Mouse (Mus musculus) embryonic stem cell, embryonic (primary cell): Measurements from ENCODE around the gene Kcnip1.

Experiments used
- CTCF ChIA-PET, 4 experiments: fragments of 300-600 bp in 2 of 4; fragments of 350-600 bp in 2 of 4; sonication (Branson Sonifier 250); formaldehyde crosslinking; loops; one replicate each; lab custom pipeline; 2022; ENCODE audit warnings: inconsistent platforms in 2 of 4; lab: Charles Lee
- POLR2A ChIA-PET, 4 experiments: fragments of 300-600 bp in 2 of 4; fragments of 350-600 bp in 2 of 4; sonication (Branson Sonifier 250); formaldehyde crosslinking; loops; one replicate each; lab custom pipeline; 2022; ENCODE audit warnings: antibody characterized with exemption in 4 of 4, inconsistent platforms in 1 of 4; lab: Charles Lee

The Kcnip1 gene

GRCm38 (mm10) chr11:33843294-33843864, 149.6 kb downstream of the Kcnip1 start:
- POLR2A ChIA-PET, result no interaction called here

GRCm38 (mm10) chr11:33839049-33839448, 153.9 kb downstream of the Kcnip1 start:
- POLR2A ChIA-PET, result no interaction called here

More at GRCm38 (mm10) chr11:33843294-33843864, 149.6 kb downstream of the Kcnip1 start:
- CTCF ChIA-PET, result no interaction called here

GRCm38 (mm10) chr11:33829774-33830173, 163.2 kb downstream of the Kcnip1 start:
- ChIA-PET CTCF (no interaction called here), POLR2A (interaction anchor here in 1 of 4 experiments (0.7 kb wide), 1 partner anchor 25 kb away, joined by 4 read pairs; no protein-coding TSS in a partner anchor)

More at GRCm38 (mm10) chr11:33839049-33839448, 153.9 kb downstream of the Kcnip1 start:
- CTCF ChIA-PET, result no interaction called here

- POLR2A ChIA-PET, result no interaction called here
- CTCF ChIA-PET, result no interaction called here
These were observed 165.1 kb downstream of the Kcnip1 start for GRCm38 (mm10) chr11:33827829-33828206.

GRCm38 (mm10) chr11:33827085-33827828, 165.7 kb downstream of the Kcnip1 start:
- CTCF ChIA-PET, result no interaction called here
- POLR2A ChIA-PET, result no interaction called here

- ChIA-PET POLR2A (no interaction called here), CTCF (interaction anchor here in 1 of 4 experiments (1.1 kb wide), 1 partner anchor 99 kb away, joined by 3 read pairs; no protein-coding TSS in a partner anchor)
These were observed 168.2 kb downstream of the Kcnip1 start for GRCm38 (mm10) chr11:33824739-33825138.

- CTCF ChIA-PET, result interaction anchor here in 1 of 4 experiments (1.2 kb wide), 1 partner anchor 72 kb away, joined by 4 read pairs; no protein-coding TSS in a partner anchor
- POLR2A ChIA-PET, result interaction anchor here in 1 of 4 experiments (0.7 kb wide), 1 partner anchor 103 kb away, joined by 3 read pairs; no protein-coding TSS in a partner anchor
These were observed 171.6 kb downstream of the Kcnip1 start for GRCm38 (mm10) chr11:33821331-33821730.

GRCm38 (mm10) chr11:33820876-33821275, 172.1 kb downstream of the Kcnip1 start:
- ChIA-PET POLR2A (no interaction called here), CTCF (interaction anchor here in 1 of 4 experiments (1.2 kb wide), 1 partner anchor 72 kb away, joined by 4 read pairs; no protein-coding TSS in a partner anchor)

- ChIA-PET POLR2A (no interaction called here), CTCF (interaction anchor here in 1 of 4 experiments (1.0 kb wide), 1 partner anchor 69 kb away, joined by 3 read pairs; no protein-coding TSS in a partner anchor)
These were observed 174.0 kb downstream of the Kcnip1 start for GRCm38 (mm10) chr11:33818861-33819503.

GRCm38 (mm10) chr11:33816020-33816419, 176.9 kb downstream of the Kcnip1 start:
- ChIA-PET CTCF (no interaction called here), POLR2A (no interaction called here)

GRCm38 (mm10) chr11:33810105-33810504, 182.8 kb downstream of the Kcnip1 start:
- POLR2A ChIA-PET, result interaction anchor here in 1 of 4 experiments (0.9 kb wide), 1 partner anchor 272 kb away, joined by 3 read pairs; no protein-coding TSS in a partner anchor
- CTCF ChIA-PET, result interaction anchor here in 2 of 4 experiments (0.6 to 1.3 kb wide), 2 partner anchors 60 to 1461 kb away, joined by 3 to 4 read pairs; no protein-coding TSS in a partner anchor

GRCm38 (mm10) chr11:33803093-33803492, 189.9 kb downstream of the Kcnip1 start:
- ChIA-PET POLR2A (no interaction called here), CTCF (no interaction called here)

- ChIA-PET POLR2A (no interaction called here), CTCF (no interaction called here)
These were observed 192.4 kb downstream of the Kcnip1 start for GRCm38 (mm10) chr11:33800436-33801088.

- ChIA-PET CTCF (no interaction called here), POLR2A (no interaction called here)
These were observed 193.0 kb downstream of the Kcnip1 start for GRCm38 (mm10) chr11:33799933-33800332.

GRCm38 (mm10) chr11:33798094-33798648, 194.8 kb downstream of the Kcnip1 start:
- CTCF ChIA-PET, result no interaction called here
- POLR2A ChIA-PET, result interaction anchor here in 1 of 4 experiments (0.6 kb wide), 1 partner anchor 474 kb away, joined by 3 read pairs; no protein-coding TSS in a partner anchor

- POLR2A ChIA-PET, result no interaction called here
- CTCF ChIA-PET, result no interaction called here
These were observed 205.6 kb downstream of the Kcnip1 start for GRCm38 (mm10) chr11:33787362-33787761.

- ChIA-PET POLR2A (interaction anchor here in 1 of 4 experiments (0.6 kb wide), 1 partner anchor 23 kb away, joined by 4 read pairs; no protein-coding TSS in a partner anchor), CTCF (interaction anchor here in 3 of 4 experiments (0.6 kb wide), 4 partner anchors 26 to 1460 kb away, joined by 3 read pairs; no protein-coding TSS in a partner anchor)
These were observed 206.4 kb downstream of the Kcnip1 start for GRCm38 (mm10) chr11:33786572-33786971.

GRCm38 (mm10) chr11:33781561-33781971, 211.4 kb downstream of the Kcnip1 start:
- POLR2A ChIA-PET, result no interaction called here

More at GRCm38 (mm10) chr11:33781561-33781971, 211.4 kb downstream of the Kcnip1 start:
- CTCF ChIA-PET, result interaction anchor here in 1 of 4 experiments (0.6 kb wide), 1 partner anchor 68 kb away, joined by 11 read pairs; no protein-coding TSS in a partner anchor
